Mouse (Mus musculus) G1E (cell line): ENCODE measurements around the gene Mllt10. TPM values are rescaled to one million over a fixed set of nuclear protein-coding genes. Genes with fewer than 3 reads are reported as not detected.

ENCODE experiments used
- ATAC-seq: 2 replicates; pipeline ENCODE4 v1.8.0; 2016; ENCODE audit warnings: mild to moderate bottlenecking; ENCODE audit not compliant: insufficient number of reproducible peaks, poor library complexity, low FRiP score, severe bottlenecking; ENCODE audit errors: extremely low read depth
- DNase-seq: peaks from one replicate; pipeline ENCODE4 v3.0.0; 2012; ENCODE audit warnings: low spot score
- H3K27me3 ChIP-seq: 2 replicates; pipeline ENCODE4 v1.6.1; 2012; ENCODE audit warnings: mild to moderate bottlenecking, low read length, inconsistent platforms; ENCODE audit not compliant: insufficient read depth
- H3K36me3 ChIP-seq: replicated peaks from 2 replicates; pipeline ENCODE3; 2012; ENCODE audit warnings: mild to moderate bottlenecking, inconsistent platforms
- H3K4me1 ChIP-seq: 2 replicates; pipeline ENCODE4 v1.6.1; 2012; ENCODE audit warnings: low read depth, low read length, inconsistent platforms, mixed read lengths; ENCODE audit not compliant: insufficient read depth
- H3K4me3 ChIP-seq: 2 replicates; pipeline ENCODE4 v1.5.1; 2012; ENCODE audit warnings: low read depth, mild to moderate bottlenecking, inconsistent platforms, low read length, moderate library complexity, mixed read lengths
- H3K9me3 ChIP-seq: replicated peaks from 2 replicates; pipeline ENCODE4 v1.6.1; 2012; ENCODE audit warnings: inconsistent platforms
- CTCF ChIP-seq: IDR thresholded peaks from 2 replicates; pipeline ENCODE4 v1.5.1; 2012; ENCODE audit warnings: low read depth, low read length, inconsistent platforms, mixed read lengths
- GATA1 ChIP-seq: IDR thresholded peaks from 2 replicates; pipeline ENCODE4 v1.6.1; 2012; ENCODE audit warnings: borderline replicate concordance, low read length, inconsistent platforms, mixed read lengths
- GATA2 ChIP-seq: IDR thresholded peaks from 2 replicates; pipeline ENCODE4 v1.6.1; 2012; ENCODE audit warnings: low read depth, low read length, inconsistent platforms, borderline replicate concordance
- POLR2AphosphoS5 ChIP-seq: IDR thresholded peaks from 2 replicates; pipeline ENCODE4 v1.6.1; 2012; ENCODE audit warnings: low read depth, low read length, inconsistent platforms; ENCODE audit not compliant: insufficient replicate concordance
- TAL1 ChIP-seq: conservative IDR thresholded peaks from 2 replicates; pipeline ENCODE4 v1.6.1; 2012; ENCODE audit warnings: low read depth, low read length, inconsistent platforms, mixed read lengths
- polyA plus RNA-seq: library from polyadenylated mRNA; stranded (reverse); fragments of >175 nt; gene quantifications from 2 replicates; pipeline ENCODE4 v1.2.3, GENCODE M21; 2012
- total RNA-seq, 2 experiments: library from RNA; stranded (forward) in 1 of 2; stranded (reverse) in 1 of 2; fragments of 200-1000 nt in 1 of 2; fragments of >200 nt in 1 of 2; fragmentation: Nextera tagmentation in 1 of 2; gene quantifications; 2 replicates each; pipeline ENCODE4 v1.2.3; 2014 to 2017

The Mllt10 gene
- total and polyA plus RNA-seq, 3 experiments: 20.8 to 141 (median 73.6) TPM

GRCm38 (mm10) chr2:18028140-18029021 is 26.7 kb upstream of the Mllt10 start:
- peak; percentile 54 for ATAC-seq
- TF ChIP-seq GATA2 (no peak), POLR2AphosphoS5 (no peak), TAL1 (no peak), GATA1 (no peak), CTCF (no peak)
- peak; percentile 38 for DNase-seq

DNA sequence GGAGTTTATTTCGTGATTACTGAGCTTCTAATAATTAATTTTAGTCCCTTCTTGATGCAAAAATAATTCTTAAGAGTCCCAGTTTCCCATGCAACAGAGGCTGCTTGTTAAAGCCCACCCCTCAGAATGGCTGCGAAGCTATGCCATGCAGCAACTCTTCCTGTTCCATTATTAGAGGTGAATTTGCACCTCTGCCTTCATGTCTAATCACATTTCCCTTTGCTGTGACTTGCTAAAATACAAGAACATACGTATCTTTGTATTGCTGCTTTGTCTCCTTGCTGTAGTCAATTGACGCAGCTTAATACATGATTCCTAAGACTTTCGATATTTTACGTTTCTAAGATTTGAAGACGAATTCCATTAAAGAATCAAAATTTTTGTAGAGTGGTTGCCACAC is 25.4 kb upstream of the Mllt10 start:
- no peak for DNase-seq
- Histone ChIP-seq H3K4me1 (peaks cover 46% of the 10 kb centered on the region), H3K36me3 (no peaks in the 10 kb centered on the region), H3K9me3 (no peaks in the 10 kb centered on the region), H3K27me3 (peaks cover 84% of the 10 kb centered on the region), H3K4me3 (no peak overlapping the region)
- no peak for ATAC-seq
- TF ChIP-seq CTCF (no peak), GATA2 (no peak), GATA1 (no peak), POLR2AphosphoS5 (no peak), TAL1 (no peak)

More at GRCm38 (mm10) chr2:18028140-18029021, 26.7 kb upstream of the Mllt10 start:
- peaks cover 46% of the 10 kb centered on the region for H3K4me1 ChIP-seq
- peaks cover 77% of the 10 kb centered on the region for H3K27me3 ChIP-seq
- peak overlapping the region; percentile 71 for H3K4me3 ChIP-seq
- H3K9me3 ChIP-seq: no peaks in the 10 kb centered on the region
- H3K36me3 ChIP-seq: no peaks in the 10 kb centered on the region

DNA sequence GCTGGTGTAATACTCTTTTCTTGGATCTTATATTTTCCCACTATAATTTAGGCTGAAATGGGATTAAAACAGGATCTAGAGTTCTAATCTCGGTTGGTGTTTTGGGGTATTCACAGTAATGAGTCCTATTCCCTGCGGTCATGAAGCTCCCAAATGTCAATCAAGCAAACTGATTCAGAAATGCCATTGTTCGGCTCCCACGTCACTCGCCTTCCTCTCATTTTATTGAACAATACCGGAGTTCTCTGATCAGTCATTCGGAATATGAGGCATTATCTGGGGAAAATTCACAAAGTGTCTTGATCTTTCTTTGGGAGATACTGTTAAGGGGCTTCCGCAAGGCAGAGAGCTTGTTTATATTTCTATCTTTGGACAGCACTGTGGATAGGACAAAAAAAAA is 24.5 kb upstream of the Mllt10 start:
- Histone ChIP-seq H3K4me3 (no peak overlapping the region), H3K4me1 (peaks cover 46% of the 10 kb centered on the region), H3K36me3 (no peaks in the 10 kb centered on the region), H3K9me3 (no peaks in the 10 kb centered on the region), H3K27me3 (peaks cover 84% of the 10 kb centered on the region)
- TF ChIP-seq GATA2 (no peak), GATA1 (no peak), TAL1 (no peak), POLR2AphosphoS5 (no peak), CTCF (no peak)
- no peak for DNase-seq
- no peak for ATAC-seq

DNA sequence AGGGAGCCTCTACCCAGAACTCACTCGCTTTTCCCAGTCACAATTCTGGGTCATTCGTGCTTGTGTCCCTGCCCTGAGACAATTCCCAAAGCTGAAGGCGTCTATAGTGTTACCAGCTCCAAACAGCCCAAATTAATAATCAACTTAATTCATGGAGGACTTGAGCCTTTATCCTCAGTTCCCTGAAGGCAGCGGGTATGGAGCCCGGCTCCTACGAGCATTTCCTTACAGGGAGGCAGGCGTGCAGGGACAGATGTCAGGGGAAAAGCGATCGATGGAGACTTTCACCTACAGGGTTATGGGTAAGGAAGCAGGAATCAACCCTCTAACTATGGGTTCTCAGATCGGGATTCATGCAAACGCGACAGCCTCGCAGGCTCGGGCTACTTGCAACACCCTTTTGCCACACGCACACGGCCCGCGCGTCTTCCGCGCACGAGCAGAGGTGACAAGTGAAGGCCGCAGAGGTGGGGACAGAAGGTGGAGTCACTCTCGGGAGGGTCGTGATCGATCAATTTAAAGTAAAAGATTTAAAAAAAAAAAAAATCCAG is 23.7 kb upstream of the Mllt10 start:
- DNase-seq (no peak), ATAC-seq (no peak)
- Histone ChIP-seq H3K4me3 (peak overlapping the region; percentile 31; the same call in 1 of the 2 replicates), H3K9me3 (no peaks in the 10 kb centered on the region), H3K36me3 (no peaks in the 10 kb centered on the region), H3K27me3 (peaks cover 81% of the 10 kb centered on the region), H3K4me1 (peaks cover 39% of the 10 kb centered on the region)
- TF ChIP-seq GATA2 (no peak), GATA1 (no peak), CTCF (no peak)

GRCm38 (mm10) chr2:18031831-18032537 is 23.1 kb upstream of the Mllt10 start:
- no peak for ATAC-seq
- no peak for DNase-seq
- Histone ChIP-seq H3K9me3 (no peaks in the 10 kb centered on the region), H3K4me3 (peak overlapping the region; percentile 31; the same call in 1 of the 2 replicates), H3K27me3 (peaks cover 79% of the 10 kb centered on the region), H3K4me1 (peaks cover 32% of the 10 kb centered on the region), H3K36me3 (no peaks in the 10 kb centered on the region)
- no peak for TF ChIP-seq GATA2
- TF ChIP-seq GATA1: no peak
- TF ChIP-seq TAL1: no peak
- TF ChIP-seq CTCF: no peak
- TF ChIP-seq POLR2AphosphoS5: no peak

DNA sequence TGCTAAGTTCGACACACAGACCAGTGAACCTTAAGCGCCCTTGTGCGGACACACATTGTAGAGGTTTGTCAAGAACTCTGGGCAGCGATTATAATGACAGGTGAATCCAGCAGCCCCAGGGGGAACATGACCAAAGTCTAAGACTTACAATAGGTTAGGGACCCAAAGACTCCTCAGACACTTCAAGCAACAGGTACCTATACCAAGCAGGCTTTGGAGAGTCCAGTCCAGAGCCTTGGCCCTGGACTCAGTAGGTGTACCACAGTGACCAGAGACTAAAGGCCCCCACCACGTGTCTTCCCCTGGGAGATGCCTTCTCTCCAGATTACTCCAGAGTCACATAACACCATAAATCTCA is 22.5 kb upstream of the Mllt10 start:
- TF ChIP-seq POLR2AphosphoS5: no peak
- no peak for TF ChIP-seq CTCF
- TF ChIP-seq GATA1: no peak
- no peak for TF ChIP-seq TAL1
- TF ChIP-seq GATA2: no peak
- H3K9me3 ChIP-seq: no peaks in the 10 kb centered on the region
- H3K4me3 ChIP-seq: no peak overlapping the region
- ATAC-seq (no peak), DNase-seq (no peak)
- peaks cover 28% of the 10 kb centered on the region for H3K4me1 ChIP-seq
- H3K36me3 ChIP-seq: no peaks in the 10 kb centered on the region
- peaks cover 81% of the 10 kb centered on the region for H3K27me3 ChIP-seq
